Mouse (Mus musculus): ENCODE data around the gene H2al1e. TPM values are rescaled to one million over a fixed set of nuclear protein-coding genes. Genes with fewer than 3 reads are reported as not detected.

H2al1e gene
- not detected for polyA plus RNA-seq (2015; fragmentation: Illumina TruSeq; extraction: RNeasy Lipid Tissue Mini Kit (QIAGEN cat#74804); ENCODE audit: insufficient read depth, low read depth, low replicate concordance)

DNA sequence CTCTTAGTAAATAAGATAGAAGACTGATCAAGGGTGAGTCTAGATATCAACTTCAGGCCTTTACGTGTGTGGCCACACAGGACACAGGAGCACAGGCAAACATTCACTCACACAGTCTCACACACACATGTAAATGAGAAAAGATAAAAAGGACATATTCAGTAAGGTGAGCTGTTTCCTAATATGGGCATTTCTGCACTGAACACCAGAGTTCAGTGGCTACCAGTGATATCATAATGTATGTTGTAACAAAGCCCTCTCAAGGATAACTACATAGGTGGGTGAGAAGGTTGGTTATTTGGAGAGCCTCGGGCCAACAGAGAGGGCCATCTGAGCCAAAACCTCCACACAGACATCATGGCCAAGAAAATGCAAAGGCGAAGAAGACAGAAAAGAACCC lies at the start of gene H2al1e:
TSS of gene H2al1e (plus strand) at position 301 of the 400 bp plus-strand sequence.

DNA sequence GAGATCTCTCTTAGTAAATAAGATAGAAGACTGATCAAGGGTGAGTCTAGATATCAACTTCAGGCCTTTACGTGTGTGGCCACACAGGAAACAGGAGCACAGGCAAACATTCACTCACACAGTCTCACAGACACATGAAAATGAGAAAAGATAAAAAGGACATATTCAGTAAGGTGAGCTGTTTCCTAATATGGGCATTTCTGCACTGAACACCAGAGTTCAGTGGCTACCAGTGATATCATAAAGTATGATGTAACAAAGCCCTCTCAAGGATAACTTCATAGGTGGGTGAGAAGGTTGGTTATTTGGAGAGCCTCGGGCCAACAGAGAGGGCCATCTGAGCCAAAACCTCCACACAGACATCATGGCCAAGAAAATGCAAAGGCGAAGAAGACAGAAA lies 12.8 kb upstream of the H2al1e start, which contains the start of gene H2al1a:
TSS of gene H2al1a (plus strand) at position 301 of the 400 bp plus-strand sequence.

DNA sequence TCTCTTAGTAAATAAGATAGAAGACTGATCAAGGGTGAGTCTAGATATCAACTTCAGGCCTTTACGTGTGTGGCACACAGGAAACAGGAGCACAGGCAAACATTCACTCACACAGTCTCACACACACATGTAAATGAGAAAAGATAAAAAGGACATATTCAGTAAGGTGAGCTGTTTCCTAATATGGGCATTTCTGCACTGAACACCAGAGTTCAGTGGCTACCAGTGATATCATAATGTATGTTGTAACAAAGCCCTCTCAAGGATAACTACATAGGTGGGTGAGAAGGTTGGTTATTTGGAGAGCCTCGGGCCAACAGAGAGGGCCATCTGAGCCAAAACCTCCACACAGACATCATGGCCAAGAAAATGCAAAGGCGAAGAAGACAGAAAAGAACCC lies 9.6 kb upstream of the H2al1e start, which contains the start of gene H2al1b:
TSS of gene H2al1b (plus strand) at position 301 of the 400 bp plus-strand sequence.

DNA sequence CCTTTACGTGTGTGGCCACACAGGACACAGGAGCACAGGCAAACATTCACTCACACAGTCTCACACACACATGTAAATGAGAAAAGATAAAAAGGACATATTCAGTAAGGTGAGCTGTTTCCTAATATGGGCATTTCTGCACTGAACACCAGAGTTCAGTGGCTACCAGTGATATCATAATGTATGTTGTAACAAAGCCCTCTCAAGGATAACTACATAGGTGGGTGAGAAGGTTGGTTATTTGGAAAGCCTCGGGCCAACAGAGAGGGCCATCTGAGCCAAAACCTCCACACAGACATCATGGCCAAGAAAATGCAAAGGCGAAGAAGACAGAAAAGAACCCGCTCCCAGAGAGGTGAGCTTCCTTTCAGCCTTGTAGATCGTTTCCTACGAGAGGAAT lies 6.4 kb upstream of the H2al1e start, which contains the start of gene H2al1c:
TSS of gene H2al1c (plus strand) at position 301 of the 400 bp plus-strand sequence.

DNA sequence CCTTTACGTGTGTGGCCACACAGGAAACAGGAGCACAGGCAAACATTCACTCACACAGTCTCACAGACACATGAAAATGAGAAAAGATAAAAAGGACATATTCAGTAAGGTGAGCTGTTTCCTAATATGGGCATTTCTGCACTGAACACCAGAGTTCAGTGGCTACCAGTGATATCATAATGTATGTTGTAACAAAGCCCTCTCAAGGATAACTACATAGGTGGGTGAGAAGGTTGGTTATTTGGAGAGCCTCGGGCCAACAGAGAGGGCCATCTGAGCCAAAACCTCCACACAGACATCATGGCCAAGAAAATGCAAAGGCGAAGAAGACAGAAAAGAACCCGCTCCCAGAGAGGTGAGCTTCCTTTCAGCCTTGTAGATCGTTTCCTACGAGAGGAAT lies 3.2 kb upstream of the H2al1e start, which contains the start of gene H2al1d:
TSS of gene H2al1d (plus strand) at position 301 of the 400 bp plus-strand sequence.

DNA sequence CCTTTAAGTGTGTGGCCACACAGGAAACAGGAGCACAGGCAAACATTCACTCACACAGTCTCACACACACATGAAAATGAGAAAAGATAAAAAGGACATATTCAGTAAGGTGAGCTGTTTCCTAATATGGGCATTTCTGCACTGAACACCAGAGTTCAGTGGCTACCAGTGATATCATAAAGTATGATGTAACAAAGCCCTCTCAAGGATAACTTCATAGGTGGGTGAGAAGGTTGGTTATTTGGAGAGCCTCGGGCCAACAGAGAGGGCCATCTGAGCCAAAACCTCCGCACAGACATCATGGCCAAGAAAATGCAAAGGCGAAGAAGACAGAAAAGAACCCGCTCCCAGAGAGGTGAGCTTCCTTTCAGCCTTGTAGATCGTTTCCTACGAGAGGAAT lies 3.1 kb downstream of the H2al1e start, which contains the start of gene H2al1f:
TSS of gene H2al1f (plus strand) at position 301 of the 400 bp plus-strand sequence.

DNA sequence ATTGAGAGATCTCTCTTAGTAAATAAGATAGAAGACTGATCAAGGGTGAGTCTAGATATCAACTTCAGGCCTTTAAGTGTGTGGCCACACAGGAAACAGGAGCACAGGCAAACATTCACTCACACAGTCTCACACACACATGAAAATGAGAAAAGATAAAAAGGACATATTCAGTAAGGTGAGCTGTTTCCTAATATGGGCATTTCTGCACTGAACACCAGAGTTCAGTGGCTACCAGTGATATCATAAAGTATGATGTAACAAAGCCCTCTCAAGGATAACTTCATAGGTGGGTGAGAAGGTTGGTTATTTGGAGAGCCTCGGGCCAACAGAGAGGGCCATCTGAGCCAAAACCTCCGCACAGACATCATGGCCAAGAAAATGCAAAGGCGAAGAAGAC lies 6.2 kb downstream of the H2al1e start, which contains the start of gene H2al1g:
TSS of gene H2al1g (plus strand) at position 301 of the 400 bp plus-strand sequence.

DNA sequence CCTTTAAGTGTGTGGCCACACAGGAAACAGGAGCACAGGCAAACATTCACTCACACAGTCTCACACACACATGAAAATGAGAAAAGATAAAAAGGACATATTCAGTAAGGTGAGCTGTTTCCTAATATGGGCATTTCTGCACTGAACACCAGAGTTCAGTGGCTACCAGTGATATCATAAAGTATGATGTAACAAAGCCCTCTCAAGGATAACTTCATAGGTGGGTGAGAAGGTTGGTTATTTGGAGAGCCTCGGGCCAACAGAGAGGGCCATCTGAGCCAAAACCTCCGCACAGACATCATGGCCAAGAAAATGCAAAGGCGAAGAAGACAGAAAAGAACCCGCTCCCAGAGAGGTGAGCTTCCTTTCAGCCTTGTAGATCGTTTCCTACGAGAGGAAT lies 9.5 kb downstream of the H2al1e start, which contains the start of gene H2al1h:
TSS of gene H2al1h (plus strand) at position 301 of the 400 bp plus-strand sequence.

DNA sequence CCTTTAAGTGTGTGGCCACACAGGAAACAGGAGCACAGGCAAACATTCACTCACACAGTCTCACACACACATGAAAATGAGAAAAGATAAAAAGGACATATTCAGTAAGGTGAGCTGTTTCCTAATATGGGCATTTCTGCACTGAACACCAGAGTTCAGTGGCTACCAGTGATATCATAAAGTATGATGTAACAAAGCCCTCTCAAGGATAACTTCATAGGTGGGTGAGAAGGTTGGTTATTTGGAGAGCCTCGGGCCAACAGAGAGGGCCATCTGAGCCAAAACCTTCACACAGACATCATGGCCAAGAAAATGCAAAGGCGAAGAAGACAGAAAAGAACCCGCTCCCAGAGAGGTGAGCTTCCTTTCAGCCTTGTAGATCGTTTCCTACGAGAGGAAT lies 12.6 kb downstream of the H2al1e start, which contains the start of gene H2al1i:
TSS of gene H2al1i (plus strand) at position 301 of the 400 bp plus-strand sequence.

DNA sequence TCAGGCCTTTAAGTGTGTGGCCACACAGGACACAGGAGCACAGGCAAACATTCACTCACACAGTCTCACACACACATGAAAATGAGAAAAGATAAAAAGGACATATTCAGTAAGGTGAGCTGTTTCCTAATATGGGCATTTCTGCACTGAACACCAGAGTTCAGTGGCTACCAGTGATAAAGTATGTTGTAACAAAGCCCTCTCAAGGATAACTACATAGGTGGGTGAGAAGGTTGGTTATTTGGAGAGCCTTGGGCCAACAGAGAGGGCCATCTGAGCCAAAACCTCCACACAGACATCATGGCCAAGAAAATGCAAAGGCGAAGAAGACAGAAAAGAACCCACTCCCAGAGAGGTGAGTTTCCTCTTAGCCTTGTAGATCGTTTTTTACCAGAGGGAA lies 15.8 kb downstream of the H2al1e start, which contains the start of gene H2al1j:
TSS of gene H2al1j (plus strand) at position 301 of the 400 bp plus-strand sequence.

Other genes with a start within 250 kb of the H2al1e start
- not detected for gene H2al1a, start 12.7 kb upstream of the H2al1e start, polyA plus RNA-seq (2015; fragmentation: Illumina TruSeq; extraction: RNeasy Lipid Tissue Mini Kit (QIAGEN cat#74804); ENCODE audit: insufficient read depth, low read depth, low replicate concordance)
- not detected for gene H2al1b, start 9.5 kb upstream of the H2al1e start, polyA plus RNA-seq (2015; fragmentation: Illumina TruSeq; extraction: RNeasy Lipid Tissue Mini Kit (QIAGEN cat#74804); ENCODE audit: insufficient read depth, low read depth, low replicate concordance)
- gene H2al1c, start 6.3 kb upstream of the H2al1e start, polyA plus RNA-seq (2015; fragmentation: Illumina TruSeq; extraction: RNeasy Lipid Tissue Mini Kit (QIAGEN cat#74804); ENCODE audit: insufficient read depth, low read depth, low replicate concordance), result not detected
- gene H2al1d, start 3.1 kb upstream of the H2al1e start, polyA plus RNA-seq (2015; fragmentation: Illumina TruSeq; extraction: RNeasy Lipid Tissue Mini Kit (QIAGEN cat#74804); ENCODE audit: insufficient read depth, low read depth, low replicate concordance), result not detected
- not detected for gene H2al1f, start 3.2 kb downstream of the H2al1e start, polyA plus RNA-seq (2015; fragmentation: Illumina TruSeq; extraction: RNeasy Lipid Tissue Mini Kit (QIAGEN cat#74804); ENCODE audit: insufficient read depth, low read depth, low replicate concordance)
- not detected for gene H2al1g, start 6.3 kb downstream of the H2al1e start, polyA plus RNA-seq (2015; fragmentation: Illumina TruSeq; extraction: RNeasy Lipid Tissue Mini Kit (QIAGEN cat#74804); ENCODE audit: insufficient read depth, low read depth, low replicate concordance)
- not detected for gene H2al1h, start 9.6 kb downstream of the H2al1e start, polyA plus RNA-seq (2015; fragmentation: Illumina TruSeq; extraction: RNeasy Lipid Tissue Mini Kit (QIAGEN cat#74804); ENCODE audit: insufficient read depth, low read depth, low replicate concordance)
- not detected for gene H2al1i, start 12.7 kb downstream of the H2al1e start, polyA plus RNA-seq (2015; fragmentation: Illumina TruSeq; extraction: RNeasy Lipid Tissue Mini Kit (QIAGEN cat#74804); ENCODE audit: insufficient read depth, low read depth, low replicate concordance)
- not detected for gene H2al1j, start 15.9 kb downstream of the H2al1e start, polyA plus RNA-seq (2015; fragmentation: Illumina TruSeq; extraction: RNeasy Lipid Tissue Mini Kit (QIAGEN cat#74804); ENCODE audit: insufficient read depth, low read depth, low replicate concordance)

All from pancreas, adult 10 weeks (tissue).